Mouse (Mus musculus): Measurements from ENCODE around the gene Kctd6.

DNA sequence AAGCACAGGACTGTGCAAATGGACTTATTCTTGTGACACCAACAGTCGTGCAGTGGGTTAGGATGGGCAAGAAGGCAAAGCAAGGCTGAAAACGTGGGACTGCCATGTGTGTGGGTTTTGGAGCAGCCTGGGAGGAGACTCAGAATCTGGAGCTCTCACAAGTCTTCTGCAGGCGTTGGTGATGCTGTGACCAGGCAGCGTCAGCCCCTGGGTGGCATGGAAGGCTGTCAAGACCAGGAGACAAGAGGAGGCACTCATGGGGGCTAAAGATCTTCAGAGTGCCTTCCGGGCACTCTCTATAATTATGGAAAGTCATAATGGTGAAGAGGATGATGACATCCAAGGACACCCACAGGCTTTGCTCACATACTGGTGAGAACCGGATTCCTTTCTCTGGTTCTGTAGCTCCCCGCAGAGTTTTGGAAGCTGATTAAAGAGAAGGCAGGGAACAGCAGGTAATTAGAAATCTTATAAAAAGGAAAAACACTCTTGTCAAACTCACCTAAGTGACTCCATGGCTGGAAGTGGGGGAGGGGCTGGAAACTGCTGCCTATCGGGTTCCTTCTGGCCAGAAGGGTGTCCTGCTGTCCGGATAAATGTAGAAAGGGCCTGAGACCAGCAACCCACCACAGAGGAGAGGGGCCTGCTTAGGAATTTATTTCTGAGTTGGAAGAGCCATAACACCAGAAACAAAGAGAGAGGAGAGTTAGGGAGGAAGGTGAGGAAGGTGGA is 7.6 kb upstream of the Kctd6 start:
- no peak for TF ChIP-seq CTCF (IDR thresholded peaks at IDR 0.05; ENCODE audit: borderline replicate concordance, extremely low read depth, insufficient read depth, insufficient read length)
- no peak for TF ChIP-seq POLR2A (IDR thresholded peaks at IDR 0.05; ENCODE audit: borderline replicate concordance, extremely low read depth, insufficient read depth, insufficient read length, poor library complexity, severe bottlenecking)

All from brain, embryonic 14.5 days (tissue).